Mouse (Mus musculus): ENCODE measurements around the gene Sox4. TPM values are rescaled to one million over a fixed set of nuclear protein-coding genes. Genes with fewer than 3 reads are reported as not detected.

Sox4 gene
- total RNA-seq, 2 experiments from 2014 or later = 18.6 to 21.2 TPM

DNA sequence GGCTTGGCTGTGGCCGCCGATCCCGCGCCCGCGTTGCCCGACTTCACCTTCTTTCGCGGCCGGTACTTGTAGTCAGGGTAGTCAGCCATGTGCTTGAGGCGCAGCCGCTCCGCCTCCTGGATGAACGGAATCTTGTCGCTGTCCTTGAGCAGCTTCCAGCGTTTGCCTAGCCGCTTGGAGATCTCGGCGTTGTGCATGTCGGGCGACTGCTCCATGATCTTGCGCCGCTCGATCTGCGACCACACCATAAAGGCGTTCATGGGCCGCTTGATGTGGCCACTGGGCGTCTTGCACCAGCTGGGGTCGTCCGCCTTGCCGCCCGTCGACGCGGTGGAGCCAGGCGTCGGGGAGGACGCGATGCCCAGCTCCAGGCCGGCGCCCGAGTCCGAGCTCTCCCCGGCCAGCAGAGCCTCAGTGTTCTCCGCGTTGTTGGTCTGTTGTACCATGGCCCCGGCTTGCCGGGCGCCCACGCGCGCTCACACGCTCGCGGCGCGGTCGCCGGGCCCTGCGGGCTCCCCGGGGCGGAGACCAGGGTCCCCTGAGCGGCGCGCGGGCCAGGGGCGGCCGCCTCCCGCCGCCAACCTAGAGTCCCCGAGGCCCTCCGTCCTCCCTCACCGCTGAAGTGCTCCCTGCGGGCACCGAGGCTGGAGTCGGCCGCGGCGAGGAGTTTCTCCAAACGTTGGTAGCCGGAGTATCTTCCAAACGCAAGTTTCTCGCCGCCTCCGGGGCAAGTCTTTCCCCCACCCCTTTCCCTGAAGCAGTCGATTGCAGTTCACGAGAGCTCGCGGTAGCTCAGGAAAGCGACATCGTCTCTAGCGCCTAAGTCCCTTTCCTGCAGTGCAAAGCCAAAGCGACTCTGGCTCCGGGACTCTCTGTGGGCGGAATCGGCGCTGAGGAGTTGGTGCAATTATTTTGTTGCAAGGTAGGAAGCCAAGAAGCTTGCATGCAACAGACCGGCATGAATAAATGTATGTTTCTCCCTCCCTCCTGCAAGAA is 639 bp downstream of the Sox4 start:
- H3K4me3 ChIP-seq = peak overlapping the region; percentile 82

DNA sequence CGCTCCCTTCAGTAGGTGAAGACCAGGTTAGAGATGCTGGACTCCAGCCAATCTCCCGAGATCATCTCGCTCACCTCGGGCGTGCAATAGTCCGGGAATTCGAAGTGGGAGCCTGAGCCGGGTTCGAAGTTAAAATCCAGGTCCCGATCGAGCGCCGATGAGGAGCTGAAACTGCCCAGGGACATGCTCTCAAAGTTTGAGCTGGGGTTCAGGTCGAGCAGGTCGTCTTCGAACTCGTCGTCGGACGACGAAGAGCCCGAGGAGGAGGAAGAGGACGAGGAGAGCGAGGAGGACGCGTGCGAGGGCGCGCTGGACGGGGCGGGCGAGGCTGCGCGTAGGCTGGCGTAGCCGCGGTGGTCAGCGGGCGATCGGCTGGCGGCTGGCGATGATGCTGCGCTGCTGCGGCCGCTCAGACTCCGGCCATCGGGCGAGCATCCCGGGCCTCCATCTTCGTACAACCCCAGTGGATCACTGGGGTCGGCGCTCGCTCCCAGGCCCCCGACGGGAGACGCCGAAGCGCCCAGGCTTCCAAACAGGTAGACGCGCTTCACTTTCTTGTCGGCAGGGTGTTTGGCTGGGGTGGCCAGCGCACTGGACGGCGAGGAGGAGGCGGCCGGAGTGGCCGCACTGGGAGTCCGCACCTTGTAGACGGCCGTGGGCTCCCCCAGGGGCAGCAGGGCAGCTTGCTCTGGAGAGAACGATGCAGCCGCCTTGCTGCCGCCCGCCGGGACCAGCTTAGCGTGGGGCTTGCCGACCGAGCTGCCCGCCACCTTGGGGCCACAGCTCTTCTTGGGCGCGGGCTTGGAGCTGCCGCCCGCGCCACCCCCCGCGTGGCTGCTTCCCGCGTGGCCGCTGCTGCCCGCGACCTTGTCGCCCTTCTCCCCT is 1.6 kb downstream of the Sox4 start:
- TF ChIP-seq CTCF (conservative IDR thresholded peaks at IDR 0.05) = 0 out of 2 replicates have a peak, but pooled peaks have one; percentile 4
- H3K4me3 ChIP-seq = peak overlapping the region; percentile 82
- peak in 1 of 2 experiments; percentile 20 for DNase-seq (ENCODE audit: low spot score in 2 of 2)
- H3K27ac ChIP-seq = peak overlapping the region; percentile 94

More for the DNA sequence above, 639 bp downstream of the Sox4 start:
- peak overlapping the region; percentile 94 for H3K27ac ChIP-seq
- DNase-seq (ENCODE audit: low spot score in 2 of 2) = peak in 1 of 2 experiments; percentile 53
- TF ChIP-seq CTCF (conservative IDR thresholded peaks at IDR 0.05) = peak; percentile 2; the same call in 1 of the 2 replicates

DNA sequence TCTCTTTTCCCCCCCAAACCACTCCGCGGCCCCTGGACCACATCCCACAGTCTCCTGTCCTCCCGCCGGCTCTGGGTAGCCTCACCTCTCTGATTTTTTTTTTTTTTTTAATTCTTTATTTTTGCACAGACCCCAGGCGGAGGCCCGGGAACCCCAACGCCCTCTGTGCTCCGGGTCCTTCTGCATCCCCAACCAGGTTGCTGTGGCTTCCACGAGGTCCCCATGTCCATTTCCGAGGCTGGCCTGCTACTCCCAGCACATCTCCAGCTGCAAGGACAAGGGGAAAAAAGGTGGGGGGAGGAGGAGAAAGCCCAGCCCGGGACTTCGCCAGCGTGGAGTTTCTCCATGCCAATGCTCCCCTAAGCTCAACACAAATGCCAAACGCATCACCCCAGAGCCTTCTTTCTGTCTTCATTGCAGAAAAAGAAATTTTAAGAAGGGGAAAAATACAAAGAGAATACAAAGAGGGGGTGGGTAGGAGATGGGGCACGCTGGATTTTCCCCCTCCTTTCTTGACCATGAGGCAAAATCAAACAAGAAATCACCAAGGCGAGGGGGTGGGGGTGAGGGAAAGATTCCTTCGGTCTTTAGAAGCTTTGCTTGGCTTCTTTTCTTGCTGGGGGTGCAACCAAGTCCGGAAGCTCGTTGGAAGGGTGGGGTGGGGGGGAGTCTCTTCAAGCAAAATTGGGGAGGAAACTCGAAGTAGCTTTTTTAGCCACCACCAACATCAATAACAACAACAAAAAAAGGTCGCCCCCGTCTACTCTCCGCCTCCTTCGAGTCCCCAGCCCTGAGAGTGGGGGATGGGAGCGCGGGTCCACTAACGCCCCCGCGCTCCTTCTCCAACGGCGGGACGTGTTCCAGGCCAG is 2.7 kb downstream of the Sox4 start:
- H3K27ac ChIP-seq = peak overlapping the region; percentile 94
- no peak for TF ChIP-seq CTCF (conservative IDR thresholded peaks at IDR 0.05)
- H3K4me3 ChIP-seq = peak overlapping the region; percentile 82
- DNase-seq (ENCODE audit: low spot score in 2 of 2) = peak in 1 of 2 experiments; percentile 24

DNA sequence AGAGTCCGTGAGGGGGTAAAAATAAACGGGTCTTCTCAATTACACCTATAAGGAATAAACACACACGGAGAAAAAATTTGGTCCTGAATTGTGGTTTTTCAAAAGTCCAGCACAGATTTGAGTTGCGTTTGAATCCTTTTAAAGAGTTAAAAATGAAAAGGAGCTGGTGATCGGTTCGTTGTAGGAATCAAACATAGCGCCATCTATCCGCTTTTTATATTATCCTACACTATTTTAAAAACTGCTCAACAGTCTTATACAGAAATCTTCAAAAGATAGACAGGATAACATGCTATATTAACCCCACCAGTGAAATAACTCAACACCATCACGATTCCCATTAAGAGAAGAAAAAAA is 3.3 kb downstream of the Sox4 start:
- Histone ChIP-seq H3K4me3 (peak overlapping the region; percentile 82), H3K27ac (peak overlapping the region; percentile 94)
- DNase-seq (ENCODE audit: low spot score in 2 of 2) = no peak
- peak; percentile 75 for TF ChIP-seq CTCF (conservative IDR thresholded peaks at IDR 0.05)

DNA sequence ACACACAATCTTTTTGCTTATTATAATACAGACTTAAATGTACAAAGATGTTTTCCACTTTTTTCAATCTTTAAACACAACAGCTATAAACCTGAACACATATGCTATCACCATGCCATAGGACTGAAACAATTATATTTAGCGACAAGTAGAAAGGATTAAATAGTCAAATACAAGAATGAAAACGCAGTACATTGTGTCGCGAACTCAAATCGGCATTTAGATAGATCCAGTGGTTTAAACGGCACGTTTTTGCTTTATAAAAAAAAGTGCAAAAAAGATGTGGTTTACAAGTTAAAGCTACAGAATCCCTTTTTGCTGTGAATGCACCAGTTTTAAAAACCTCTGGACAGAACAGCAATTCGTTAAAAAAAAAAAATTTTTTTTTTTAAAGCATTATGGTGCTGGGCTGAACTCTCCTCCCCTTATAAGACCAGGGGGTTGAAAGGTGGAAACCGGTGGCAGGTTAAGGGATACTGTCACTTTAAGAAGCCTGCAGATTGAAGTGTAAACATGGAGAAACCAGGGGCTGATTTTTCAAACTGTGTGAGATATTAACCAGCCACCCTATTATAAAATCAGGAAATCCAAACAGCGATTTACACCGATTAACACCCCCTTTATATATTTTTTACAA is 4.1 kb downstream of the Sox4 start:
- Histone ChIP-seq H3K4me3 (peak overlapping the region; percentile 82), H3K27ac (peak overlapping the region; percentile 94)
- no peak for DNase-seq (ENCODE audit: low spot score in 2 of 2)
- no peak for TF ChIP-seq CTCF (conservative IDR thresholded peaks at IDR 0.05)

DNA sequence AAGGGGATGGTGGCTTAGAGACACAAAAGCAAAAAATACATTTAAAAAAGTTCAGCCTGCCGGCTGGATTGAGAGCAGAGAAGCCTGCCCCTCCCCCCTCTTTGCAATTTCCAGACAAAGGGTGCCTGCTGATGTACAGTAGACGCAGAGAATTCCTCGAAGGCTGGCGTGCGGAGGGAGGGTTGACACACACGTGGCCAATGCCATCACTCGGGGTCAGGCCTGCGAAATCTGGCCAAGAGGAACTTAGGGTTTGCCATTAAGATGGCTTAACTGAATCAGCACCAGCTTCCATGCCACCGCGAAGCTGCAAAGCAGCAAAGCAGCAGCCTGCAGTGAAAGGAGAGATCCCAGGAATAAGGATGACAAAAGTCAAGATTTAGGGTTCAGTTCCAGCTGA is 5.0 kb downstream of the Sox4 start:
- DNase-seq (ENCODE audit: low spot score in 2 of 2) = no peak
- no peak for TF ChIP-seq CTCF (conservative IDR thresholded peaks at IDR 0.05)
- H3K27ac ChIP-seq = 0 out of 2 replicates have a peak overlapping the region, but pooled peaks have one; percentile 94
- H3K4me3 ChIP-seq = peak overlapping the region; percentile 82

DNA sequence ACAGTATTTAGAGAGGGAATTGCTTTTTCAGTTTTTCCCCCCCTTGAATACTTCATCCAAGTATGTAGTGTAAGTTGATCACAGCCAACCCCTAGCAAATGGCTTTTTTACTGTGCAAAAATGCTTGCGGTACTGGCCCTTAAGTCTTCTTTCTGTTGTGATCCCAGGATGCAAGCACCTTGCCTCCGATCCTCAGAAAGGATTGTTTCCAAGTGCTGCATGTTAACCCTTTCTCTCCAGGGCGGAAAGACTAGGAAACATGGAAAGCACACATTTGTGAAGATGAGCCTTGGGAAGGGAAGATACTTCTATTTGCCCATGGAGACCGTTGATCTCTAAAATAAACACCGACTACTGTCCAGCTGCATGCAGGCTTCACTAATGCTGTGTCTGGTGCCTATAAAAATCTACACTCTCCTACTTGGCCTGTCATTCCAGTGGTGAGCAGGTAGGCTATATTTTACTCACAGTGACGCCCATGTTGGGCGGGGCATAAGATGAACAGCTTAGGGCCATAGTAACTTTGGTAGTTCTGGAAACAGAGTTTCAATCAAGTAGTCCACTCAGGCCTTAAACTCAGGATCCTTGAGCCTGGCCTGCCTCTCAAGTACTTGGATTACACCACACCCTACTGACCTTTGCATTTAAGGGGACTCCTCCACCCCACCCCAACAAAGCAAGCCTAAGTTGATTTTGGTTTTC is 5.6 kb downstream of the Sox4 start:
- no peak for TF ChIP-seq CTCF (conservative IDR thresholded peaks at IDR 0.05)
- DNase-seq (ENCODE audit: low spot score in 2 of 2) = no peak
- Histone ChIP-seq H3K4me3 (no peak overlapping the region), H3K27ac (no peak overlapping the region)

DNA sequence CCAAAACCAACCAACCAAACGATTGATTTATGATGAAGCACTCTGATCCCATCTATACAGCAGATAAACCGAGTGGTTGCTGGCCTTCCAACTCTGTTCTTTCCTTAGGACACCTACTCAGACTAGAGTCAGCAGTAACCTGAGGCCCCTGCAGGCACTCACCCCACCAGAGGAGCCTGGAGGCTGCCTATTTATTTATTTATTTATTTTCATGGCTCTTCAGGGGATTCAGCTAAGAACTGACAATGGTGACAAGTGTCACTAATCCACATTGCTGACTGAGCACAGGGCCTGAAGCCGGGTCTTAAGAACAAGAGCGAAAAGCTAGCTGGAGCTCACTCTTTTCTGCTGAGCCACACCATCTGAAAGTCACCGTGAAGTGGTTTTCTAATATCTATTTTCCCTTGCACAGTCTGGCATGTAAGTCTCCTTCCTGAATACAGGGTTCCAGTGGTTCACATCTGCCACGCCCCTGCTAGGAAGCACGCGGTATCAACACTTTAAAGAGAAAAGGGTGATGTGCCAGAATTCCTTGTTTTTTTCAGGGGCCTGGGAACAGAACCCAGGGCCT is 6.9 kb downstream of the Sox4 start:
- no peak overlapping the region for H3K27ac ChIP-seq
- no peak overlapping the region for H3K4me3 ChIP-seq
- no peak for TF ChIP-seq CTCF (conservative IDR thresholded peaks at IDR 0.05)
- DNase-seq (ENCODE audit: low spot score in 2 of 2) = no peak

DNA sequence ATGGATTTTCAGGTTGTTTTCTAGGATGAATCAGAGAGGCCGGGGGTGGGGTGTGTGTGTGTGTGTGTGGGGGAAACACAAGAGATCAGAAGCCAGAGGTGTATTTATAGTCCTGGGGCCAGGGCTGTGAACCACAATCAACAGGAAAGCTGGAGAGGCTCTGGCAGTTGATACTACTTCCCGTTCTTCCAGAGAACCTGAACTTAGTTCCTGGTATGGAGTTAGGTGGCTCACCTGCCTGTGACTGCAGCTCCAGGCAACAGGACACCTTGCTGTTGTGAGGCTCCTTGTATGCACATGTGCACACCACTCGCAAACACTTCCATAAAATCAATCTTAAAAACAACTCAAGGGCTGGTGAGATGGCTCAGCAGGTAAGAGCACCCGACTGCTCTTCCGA is 7.8 kb downstream of the Sox4 start:
- Histone ChIP-seq H3K4me3 (no peak overlapping the region), H3K27ac (no peak overlapping the region)
- no peak for DNase-seq (ENCODE audit: low spot score in 2 of 2)
- TF ChIP-seq CTCF (conservative IDR thresholded peaks at IDR 0.05) = no peak

DNA sequence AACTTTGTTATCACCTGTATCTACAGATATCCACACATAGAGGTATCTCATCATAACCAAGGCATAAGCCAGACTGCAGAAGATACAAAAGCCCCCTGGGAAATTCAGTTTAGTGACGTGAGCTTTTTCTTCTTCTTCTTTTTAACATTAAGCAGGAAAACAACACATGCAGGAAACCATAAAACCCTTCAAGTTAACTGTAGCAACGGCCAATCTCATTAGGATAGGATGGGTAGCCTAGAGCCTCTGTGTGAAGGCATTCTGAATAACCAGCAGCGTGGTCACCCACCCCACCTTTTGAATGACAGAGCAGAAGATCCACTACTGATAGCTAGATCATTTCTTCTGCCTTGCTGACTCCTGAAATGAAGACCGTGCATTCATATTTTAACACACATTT is 10.6 kb downstream of the Sox4 start:
- no peak for TF ChIP-seq CTCF (conservative IDR thresholded peaks at IDR 0.05)
- DNase-seq (ENCODE audit: low spot score in 2 of 2) = no peak
- H3K4me3 ChIP-seq = no peak overlapping the region
- H3K27ac ChIP-seq = no peak overlapping the region

Measured in layer of hippocampus, adult 2 months (tissue).